Mouse (Mus musculus): ENCODE results near the gene Ptger4.

Gene Ptger4

GRCm38 (mm10) chr15:5185366-5186292 is 58.4 kb downstream of the Ptger4 start, which contains the start of gene Ttc33:
Gene Ttc33 (plus strand): TSS chr15:5185525.
- in situ Hi-C loops (cut with MboI; ENCODE audit: unreplicated experiment in 2 of 2): loop anchor here (5.0 to 25.0 kb wide), 4 partner anchors 68 to 1527 kb away; partner anchors contain the start of genes Rpl37 (in 2 of the 2) and Rictor (in 1 of the 2)

- in situ Hi-C loops (cut with MboI; ENCODE audit: unreplicated experiment in 2 of 2): loop anchor here (5.0 to 25.0 kb wide), 5 partner anchors 37 to 1528 kb away; partner anchors contain the start of genes Rpl37 (in 2 of the 2) and Rictor (in 1 of the 2)
Observed at GRCm38 (mm10) chr15:5184668-5185330, 59.2 kb downstream of the Ptger4 start.

GRCm38 (mm10) chr15:5173217-5173820 is 70.7 kb downstream of the Ptger4 start:
- in situ Hi-C loops (cut with MboI; ENCODE audit: unreplicated experiment in 2 of 2): no loop called here

GRCm38 (mm10) chr15:5165121-5165773 is 78.7 kb downstream of the Ptger4 start:
- in situ Hi-C loops (cut with MboI; ENCODE audit: unreplicated experiment in 2 of 2): no loop called here

- in situ Hi-C loops (cut with MboI; ENCODE audit: unreplicated experiment in 2 of 2): no loop called here
Observed at GRCm38 (mm10) chr15:5158827-5159226, 85.2 kb downstream of the Ptger4 start.

GRCm38 (mm10) chr15:5157386-5157785 is 86.6 kb downstream of the Ptger4 start:
- in situ Hi-C loops (cut with MboI; ENCODE audit: unreplicated experiment in 2 of 2): no loop called here
